Mouse (Mus musculus) 3134 (cell line): Measurements from ENCODE around the gene Sema4f.
A peak's percentile ranks its signal among the peaks of the same experiment; 100 is the strongest.

ENCODE experiments used
- DNase-seq: peaks from one replicate; pipeline ENCODE4 v3.0.0-alpha.2; 2011; ENCODE audit warnings: low spot score; ENCODE audit not compliant: insufficient read length; ENCODE audit errors: extremely low read depth

Sema4f gene

GRCm38 (mm10) chr6:82939167-82939912, at the start of gene Sema4f:
Gene Sema4f (minus strand): TSS chr6:82939769.
- no peak for DNase-seq

DNA sequence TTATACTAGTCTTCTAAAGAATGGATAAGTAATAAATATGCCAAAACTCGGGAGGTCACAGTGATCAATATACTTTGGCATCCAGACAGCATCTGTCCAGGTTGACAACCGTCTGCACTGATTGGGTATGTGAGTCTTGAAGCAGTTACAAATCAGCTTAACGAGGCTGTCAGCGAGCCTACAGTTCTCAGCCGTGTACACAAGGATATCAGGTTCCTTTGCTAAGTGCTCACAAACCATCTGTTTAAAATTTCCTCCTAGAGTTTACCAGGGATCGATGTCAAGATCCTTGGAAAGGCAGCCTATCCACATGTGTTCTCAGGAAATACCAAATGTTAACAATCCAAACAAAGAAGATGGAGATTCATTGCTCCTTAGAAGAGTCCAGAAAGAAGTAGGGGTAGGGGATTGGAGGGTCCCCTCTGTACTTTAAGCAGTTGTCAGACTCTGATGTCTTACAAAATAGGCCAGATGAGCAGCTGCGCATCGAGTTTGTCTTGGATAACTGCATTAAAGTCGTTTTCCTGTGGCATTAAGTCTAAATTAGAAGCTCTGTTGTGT, 47.9 kb upstream of the Sema4f start:
- DNase-seq: no peak

- DNase-seq: peak; percentile 16
Observed at GRCm38 (mm10) chr6:82971031-82971430, 31.5 kb upstream of the Sema4f start.

DNA sequence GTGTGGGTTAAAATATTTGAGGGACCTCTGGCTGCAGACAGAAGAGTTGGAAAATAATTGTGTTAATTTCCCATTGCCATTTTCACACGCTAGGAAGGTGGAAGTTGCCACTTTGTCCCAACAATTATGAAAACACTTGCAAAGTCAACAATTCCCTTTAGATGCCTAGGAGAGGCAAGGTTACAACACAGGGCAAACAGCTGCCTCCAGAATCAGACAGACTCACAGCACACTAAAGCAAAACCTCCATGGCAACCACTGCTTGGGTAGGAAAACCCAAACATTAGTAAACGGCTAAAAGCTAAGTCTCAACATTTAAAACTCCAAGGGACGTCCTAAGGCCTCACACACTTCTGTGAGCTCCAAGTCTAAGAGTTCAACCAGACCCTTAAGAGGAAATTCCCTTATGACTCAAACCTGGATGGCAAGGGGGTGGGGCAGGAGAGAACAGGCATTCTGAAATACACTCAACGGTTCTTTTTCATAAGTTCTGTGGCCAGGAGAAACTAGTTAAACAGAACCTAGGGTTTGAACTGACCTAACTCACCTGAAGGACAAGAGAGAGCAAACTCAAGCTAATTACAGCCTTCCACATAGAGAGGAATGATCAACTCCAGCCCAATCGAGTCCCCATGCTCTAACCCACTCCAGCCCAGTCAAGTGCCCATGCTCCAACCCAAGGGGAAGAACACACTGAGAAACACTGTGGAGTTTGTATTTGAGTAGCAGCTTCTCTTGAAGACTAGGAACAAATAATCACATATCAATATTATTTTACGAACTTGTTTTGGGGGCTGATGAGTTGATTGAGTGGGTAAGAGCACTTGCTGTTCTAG, 29.9 kb upstream of the Sema4f start:
- DNase-seq: no peak

DNA sequence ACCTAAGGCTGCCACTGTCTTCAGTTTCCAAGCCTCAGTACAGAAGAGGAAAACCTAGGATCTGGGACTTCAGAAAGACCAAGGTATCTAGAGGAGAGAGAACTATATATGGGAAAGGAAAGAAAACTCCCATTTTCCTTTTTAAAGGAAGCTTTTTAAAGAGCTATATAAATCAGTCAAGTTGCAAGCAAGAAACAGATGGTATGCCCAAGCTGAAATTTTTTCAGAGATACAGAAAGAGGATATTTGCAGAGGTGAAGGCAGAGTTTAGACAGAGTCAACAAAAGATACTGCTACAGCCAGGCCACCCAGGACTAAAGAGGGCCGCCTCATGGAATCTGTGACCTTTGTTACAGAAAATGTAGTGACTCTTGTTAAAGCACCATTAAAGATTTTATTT, 22.1 kb upstream of the Sema4f start:
- DNase-seq: no peak

DNA sequence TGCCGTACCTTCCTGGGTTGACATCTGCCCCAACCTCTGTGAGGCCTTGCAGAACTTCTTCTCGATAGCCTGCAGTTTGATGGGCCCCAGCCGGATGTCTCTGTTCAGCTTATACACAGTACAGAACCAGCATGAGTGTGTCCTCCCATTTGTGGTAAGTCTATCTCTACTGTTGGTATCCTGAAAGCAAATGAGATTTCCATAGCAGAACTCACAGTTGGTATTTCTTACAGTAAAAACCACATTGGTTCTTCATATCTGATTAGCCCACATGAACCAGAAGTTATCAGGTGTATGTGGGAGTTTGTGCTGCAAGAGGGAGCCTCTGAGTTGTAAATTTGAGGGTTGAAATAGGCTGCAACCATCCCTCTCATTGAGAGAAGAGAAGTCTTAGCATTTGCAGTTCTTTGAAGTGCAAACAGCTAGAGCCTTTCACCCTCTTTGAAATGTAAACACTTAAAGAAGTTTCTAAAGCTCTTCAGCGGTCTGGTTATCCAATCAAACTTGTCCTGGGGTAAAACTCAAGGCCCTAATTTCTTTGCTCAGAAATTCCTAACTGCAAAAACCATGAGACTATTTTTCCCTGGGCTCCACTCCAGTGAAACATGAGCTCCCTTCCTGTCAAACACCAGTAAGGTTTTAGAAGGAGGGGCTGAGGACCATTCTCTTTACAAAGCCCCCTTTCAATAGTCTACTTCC, 17.1 kb upstream of the Sema4f start:
- DNase-seq: no peak

GRCm38 (mm10) chr6:82946651-82947050, 7.1 kb upstream of the Sema4f start, which contains the start of gene M1ap:
Gene M1ap (plus strand): TSS chr6:82946902.
- DNase-seq: no peak

GRCm38 (mm10) chr6:82945750-82946149, 6.2 kb upstream of the Sema4f start:
- no peak for DNase-seq

- DNase-seq: no peak
Observed at GRCm38 (mm10) chr6:82940765-82941164, 1.2 kb upstream of the Sema4f start.

GRCm38 (mm10) chr6:82934616-82935230, 4.8 kb downstream of the Sema4f start:
- peak; percentile 44 for DNase-seq

DNA sequence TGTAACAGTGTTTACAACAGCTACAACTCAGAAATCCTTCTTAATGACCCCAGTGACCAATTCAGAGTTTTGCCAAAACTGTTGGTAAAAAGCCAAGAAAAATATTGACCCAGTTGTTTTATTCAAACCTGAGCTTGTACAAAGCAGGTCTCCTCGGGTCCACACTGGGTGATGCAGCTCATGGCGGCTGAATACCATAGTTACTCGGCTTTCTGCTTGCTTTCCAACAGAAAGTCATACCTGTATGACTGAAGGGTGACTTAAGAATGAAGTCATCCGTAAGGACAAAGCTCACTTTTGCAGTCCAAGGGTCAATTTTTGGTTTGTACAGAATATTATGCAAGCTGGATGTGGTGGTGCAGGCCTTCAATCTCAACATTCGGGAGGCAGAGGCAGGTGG, 12.0 kb downstream of the Sema4f start:
- DNase-seq: no peak

DNA sequence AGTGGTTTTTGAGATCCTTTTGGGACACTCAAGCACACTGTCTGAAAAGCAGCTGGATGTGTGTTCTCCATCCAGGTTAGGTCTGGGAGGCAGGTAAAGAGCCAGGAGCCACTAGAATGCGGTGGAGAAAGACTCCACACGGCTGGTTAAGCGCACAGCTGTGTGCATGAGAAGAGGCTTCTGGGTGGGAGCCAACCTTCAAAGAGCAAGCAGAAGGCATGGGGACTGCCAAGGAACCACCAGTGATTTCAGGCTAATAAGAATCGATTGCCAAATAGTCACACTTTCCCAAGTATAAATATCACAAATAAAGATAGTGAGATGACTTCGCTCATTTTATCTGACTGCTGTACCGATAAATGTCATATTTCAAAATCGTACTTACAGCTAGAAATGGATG, 13.0 kb downstream of the Sema4f start:
- no peak for DNase-seq

DNA sequence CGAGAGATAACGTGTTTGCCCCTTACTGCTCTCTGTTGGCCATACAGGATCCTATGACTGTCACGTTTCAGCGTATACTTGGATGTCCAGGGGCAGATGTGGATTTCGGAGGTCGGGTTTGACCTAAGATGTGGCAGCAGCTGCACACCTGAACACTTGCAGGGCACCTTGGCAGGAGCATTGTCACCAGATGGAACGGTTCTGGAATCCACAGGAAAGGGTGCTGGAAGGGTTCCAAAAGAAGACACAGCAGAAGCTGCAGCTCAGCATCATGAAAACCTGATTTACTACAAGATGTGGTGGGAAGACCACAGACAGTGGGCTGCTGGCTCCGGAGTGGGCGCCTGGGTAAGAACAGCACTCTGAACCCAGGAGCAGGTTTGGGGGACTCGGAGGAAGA, 13.5 kb downstream of the Sema4f start:
- no peak for DNase-seq

GRCm38 (mm10) chr6:82925005-82925404, 14.6 kb downstream of the Sema4f start:
- no peak for DNase-seq

DNA sequence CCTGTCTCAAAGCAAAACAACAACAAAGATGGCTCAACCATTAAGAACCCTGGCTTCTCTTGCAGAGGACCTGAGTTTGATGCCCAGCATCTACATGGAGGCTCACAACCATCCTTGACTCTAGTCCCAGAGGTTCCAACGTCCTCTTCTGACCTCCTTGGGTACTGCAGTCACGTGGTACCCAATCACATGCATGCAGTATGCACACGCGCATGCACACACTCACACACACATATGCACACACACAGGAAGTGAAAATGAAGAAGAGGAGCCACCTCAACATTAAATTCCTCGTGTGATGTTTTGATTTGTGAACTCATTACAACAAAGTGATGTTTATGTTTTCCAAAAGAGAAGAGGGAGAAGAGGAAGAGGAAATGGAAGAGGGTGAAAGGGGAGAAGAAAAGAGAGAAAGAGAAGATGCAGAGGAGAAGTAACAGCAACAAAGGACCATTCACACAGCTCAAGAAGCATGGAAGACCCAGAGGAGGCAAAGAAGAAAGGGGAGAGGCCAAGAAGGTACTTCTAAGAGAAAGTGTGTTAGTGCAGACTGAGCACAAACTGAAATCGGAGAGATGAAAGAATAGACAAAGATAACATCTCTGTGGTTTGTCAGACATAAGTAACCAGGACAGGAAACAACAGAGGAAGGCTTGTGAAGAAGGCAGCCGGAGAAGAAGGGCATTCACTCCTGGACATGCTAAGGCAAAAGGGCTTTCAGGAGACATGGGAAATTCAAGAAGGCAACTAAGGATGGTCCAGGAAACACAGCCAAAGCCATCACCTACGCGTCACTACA, 17.9 kb downstream of the Sema4f start:
- DNase-seq: no peak

GRCm38 (mm10) chr6:82919520-82919919, 20.0 kb downstream of the Sema4f start:
- no peak for DNase-seq

GRCm38 (mm10) chr6:82918371-82918770, 21.2 kb downstream of the Sema4f start:
- no peak for DNase-seq

- no peak for DNase-seq
Observed at GRCm38 (mm10) chr6:82917778-82918129, 21.8 kb downstream of the Sema4f start.

DNA sequence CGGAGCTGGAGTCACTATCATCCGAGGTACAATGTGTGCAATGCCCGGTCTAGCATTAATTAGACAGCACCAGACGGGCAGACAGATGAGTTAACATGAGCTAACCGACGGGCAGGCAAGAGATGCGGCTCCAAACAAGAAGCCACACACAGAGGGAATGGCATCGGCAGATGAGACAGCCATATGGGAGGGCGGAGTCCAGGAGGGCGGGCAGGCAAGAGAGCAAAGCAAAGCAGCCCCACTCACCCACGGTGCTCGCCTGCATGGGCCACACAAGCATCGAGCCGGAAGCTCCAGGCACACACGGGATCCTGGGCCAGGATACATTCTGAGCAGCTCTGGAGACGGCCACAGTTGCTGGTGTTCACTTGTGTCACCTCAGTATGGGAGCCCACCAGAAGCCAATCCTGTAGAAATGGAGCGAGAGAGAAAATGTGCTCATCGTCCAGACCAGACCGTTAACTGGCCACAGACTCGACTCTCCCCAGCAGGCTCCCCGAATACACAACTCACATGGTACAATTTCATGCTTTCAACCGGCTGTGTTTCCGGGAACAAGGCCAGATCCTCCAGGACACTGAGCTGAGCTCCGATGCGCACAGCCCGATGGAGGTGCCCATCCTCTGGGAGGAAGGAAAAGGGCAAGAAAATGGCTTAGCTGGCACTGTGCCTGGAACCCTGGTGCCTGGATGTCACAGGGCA, 22.3 kb downstream of the Sema4f start:
- DNase-seq: no peak
